In the genomic region with DNA sequence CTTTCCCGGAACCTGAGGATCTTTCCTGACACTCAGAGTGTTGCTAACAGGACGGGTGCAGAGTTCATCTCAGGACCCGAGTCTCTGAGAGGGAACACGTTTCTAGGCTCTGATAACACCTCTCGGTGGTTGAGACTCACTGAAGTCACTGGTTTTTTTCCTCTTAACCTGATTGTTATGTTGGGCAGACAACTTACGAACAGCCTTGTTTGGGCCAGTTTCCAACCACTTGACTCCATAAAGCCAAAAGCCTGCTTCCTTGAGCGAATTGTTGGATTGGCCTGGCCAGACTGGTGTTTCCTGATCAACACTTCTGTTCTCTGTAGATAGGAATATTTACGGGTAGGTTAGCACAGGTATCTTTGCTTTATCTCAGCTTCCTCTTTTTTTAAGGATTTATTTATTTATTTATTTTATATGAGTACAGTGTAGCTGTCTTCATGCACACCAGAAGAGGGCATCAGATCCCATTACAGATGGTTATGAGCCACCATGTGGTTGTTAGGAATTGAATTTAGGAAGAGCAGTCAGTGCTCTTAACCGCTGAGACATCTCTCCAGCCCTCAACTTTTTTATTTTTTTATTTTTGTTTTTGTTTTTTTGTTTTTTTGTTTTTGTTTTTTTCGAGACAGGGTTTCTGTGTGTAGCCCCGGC, we compare ENCODE assay signal across 14 mouse cellular contexts. TPM values are rescaled to one million over a fixed set of nuclear protein-coding genes. Genes with fewer than 3 reads are reported as not detected.
DNase-seq lines count a peak whose midpoint lies in the region; ATAC-seq and TF ChIP-seq lines count a peak whose summit lies in the region.
"Had no signal": no experiment of that assay in that cellular context is flagged by ENCODE, and none has a peak within 500 bp of the region (broad histone marks: within the 10 kb centered on the region; RNA-seq: fewer than 3 reads in every experiment).

No protein-coding gene starts in this region.

- POLR2A ChIA-PET in Patski (lab: Charles Lee): interaction anchor here (1.3 kb wide), 1 partner anchor 16 kb away, joined by 6 read pairs; no protein-coding TSS in a partner anchor

- intact Hi-C loops in heart, postnatal 36 days (cut with DNase I): loop anchor here (1.0 to 5.0 kb wide), 3 partner anchors 20 to 128 kb away; no protein-coding TSS in a partner anchor
- intact Hi-C loops in left cerebral cortex, adult 2 months (cut with DNase I): loop anchor here (5.0 kb wide), 1 partner anchor 133 kb away; no protein-coding TSS in a partner anchor
- intact Hi-C loops in left cerebral cortex, postnatal 36 days (cut with DNase I): no loop called here

- CTCF ChIA-PET in Patski (lab: Charles Lee): interaction anchor here (0.8 to 1.4 kb wide), 2 partner anchors 10 to 18 kb away, joined by 3 to 4 read pairs; no protein-coding TSS in a partner anchor

- peak; percentile 22 for TF ChIP-seq CTCF in left cerebral cortex, adult 2 months (IDR thresholded peaks at IDR 0.05)
- TF ChIP-seq CTCF in Patski (IDR thresholded peaks at IDR 0.05): peak; percentile 60
- peak; percentile 45 for TF ChIP-seq CTCF in liver, postnatal 0 days (IDR thresholded peaks at IDR 0.05; ENCODE audit: low read depth)

- ATAC-seq in Patski: no peak
- ATAC-seq in liver, postnatal 0 days: no peak
- ATAC-seq: hindbrain, embryonic 16.5 days had no signal

- WGBS in liver, postnatal 0 days (ENCODE audit: insufficient replicate concordance): 35% methylated on average over 11 of the region's 11 CpGs

- peak overlapping the region; percentile 19; the same call in 1 of the 2 replicates for H3K9ac ChIP-seq in liver, postnatal 0 days (replicated peaks)
- H3K9ac ChIP-seq: limb, embryonic 12.5 days; stomach, embryonic 15.5 days had no signal

- DNase-seq in heart, adult 11 months: peak; percentile 96
- no peak for DNase-seq in heart, postnatal 36 days
- no peak for DNase-seq in left cerebral cortex, adult 2 months (ENCODE audit: extremely low spot score in 1 of 2, low spot score in 2 of 2)
- DNase-seq in left cerebral cortex, postnatal 36 days (ENCODE audit: low spot score in 2 of 2): no peak
- DNase-seq in Patski (ENCODE audit: low read depth, low spot score): no peak
- no peak for DNase-seq in liver, postnatal 0 days
- DNase-seq in urinary bladder, postnatal 4 days (ENCODE audit: low spot score in 2 of 2): no peak
- no peak for DNase-seq in thymus, postnatal 25 days
- DNase-seq: cerebellum, adult 9-11 months; layer of hippocampus, adult 9-11 months; midbrain, embryonic 14.5 days had no signal

- TF ChIP-seq EP300 in liver, postnatal 0 days (IDR thresholded peaks at IDR 0.05; ENCODE audit: low read depth): peak; percentile 33; the same call in 1 of the 2 replicates

- in situ Hi-C loops in Patski (cut with MboI; ENCODE audit: low pct_unique_long_range_greater_than_20kb): loop anchor here (5.0 kb wide), 1 partner anchor 43 kb away; a partner anchor contains a TSS

- H3K9me3 ChIP-seq in liver, postnatal 0 days (ENCODE audit: low read length): no peaks in the 10 kb centered on the region
- H3K9me3 ChIP-seq: limb, embryonic 12.5 days; stomach, embryonic 15.5 days had no signal

- H3K27ac ChIP-seq in left cerebral cortex, adult 2 months: no peak overlapping the region
- peak overlapping the region; percentile 86 for H3K27ac ChIP-seq in liver, postnatal 0 days (ENCODE audit: low read depth)
- H3K27ac ChIP-seq: limb, embryonic 12.5 days; stomach, embryonic 15.5 days had no signal

- H3K4me3 ChIP-seq in left cerebral cortex, adult 2 months: no peak overlapping the region
- no peak overlapping the region for H3K4me3 ChIP-seq in liver, postnatal 0 days (ENCODE audit: low read depth, low read length)
- H3K4me3 ChIP-seq: limb, embryonic 12.5 days; stomach, embryonic 15.5 days had no signal

- H3K4me2 ChIP-seq in liver, postnatal 0 days (ENCODE audit: low read depth, low read length): peak overlapping the region; percentile 68; the same call in 1 of the 2 replicates

- H3K4me1 ChIP-seq in liver, postnatal 0 days (ENCODE audit: insufficient read depth): peaks cover 43% of the 10 kb centered on the region

- peaks cover 9% of the 10 kb centered on the region for H3K36me3 ChIP-seq in liver, postnatal 0 days (replicated peaks; ENCODE audit: insufficient read depth, low read length)

- H3K27me3 ChIP-seq in Patski: no peaks in the 10 kb centered on the region
- no peaks in the 10 kb centered on the region for H3K27me3 ChIP-seq in liver, postnatal 0 days (ENCODE audit: insufficient read depth, low read length)
- H3K27me3 ChIP-seq: limb, embryonic 12.5 days; stomach, embryonic 15.5 days had no signal

RNA-seq across cellular contexts. Expression of a gene that starts 2.1 kb away (rescaled TPM):
- total RNA-seq in heart, postnatal 36 days (2021): 100 to 1,000 TPM in 1 of 2 experiments, 10 to 100 TPM in 1; 97.0 to 106 TPM
- 100 to 1,000 TPM; 387 to 414 TPM for total RNA-seq in left cerebral cortex, adult 2 months (2021)
- total RNA-seq in left cerebral cortex, postnatal 36 days (2021): 100 to 1,000 TPM; 388 to 420 TPM
- polyA plus RNA-seq in Patski (2021): 255 TPM
- 63.3 and 65.0 TPM in 2 replicates for polyA plus RNA-seq in liver, postnatal 0 days (2015; fragmentation: Nextera tagmentation; extraction: Ambion mirVana)

RNA-seq across cellular contexts. Expression of a gene that starts 11.1 kb away (rescaled TPM):
- under 1 TPM; 0.41 to 0.42 TPM for total RNA-seq in heart, postnatal 36 days (2021)
- total RNA-seq in left cerebral cortex, adult 2 months (2021): 1 to 10 TPM; 1.5 to 2.0 TPM
- total RNA-seq in left cerebral cortex, postnatal 36 days (2021): 1 to 10 TPM in 1 of 2 experiments, under 1 TPM in 1; 0.93 to 1.0 TPM
- 0.33 TPM for polyA plus RNA-seq in Patski (2021)
- 6.1 and 6.9 TPM in 2 replicates for polyA plus RNA-seq in liver, postnatal 0 days (2015; fragmentation: Nextera tagmentation; extraction: Ambion mirVana)

RNA-seq across cellular contexts. Expression of a gene that starts 38.1 kb away (rescaled TPM):
- total RNA-seq in heart, postnatal 36 days (2021): 10 to 100 TPM; 25.2 to 34.2 TPM
- total RNA-seq in left cerebral cortex, adult 2 months (2021): 1 to 10 TPM; 5.2 to 8.0 TPM
- total RNA-seq in left cerebral cortex, postnatal 36 days (2021): 1 to 10 TPM; 7.0 to 9.6 TPM
- polyA plus RNA-seq in Patski (2021): 76.1 TPM
- 5.7 and 7.4 TPM in 2 replicates for polyA plus RNA-seq in liver, postnatal 0 days (2015; fragmentation: Nextera tagmentation; extraction: Ambion mirVana)

RNA-seq across cellular contexts. Expression of a gene that starts 42.1 kb away (rescaled TPM):
- total RNA-seq in heart, postnatal 36 days (2021): 1 to 10 TPM; 7.4 to 7.6 TPM
- 1 to 10 TPM; 7.6 to 9.1 TPM for total RNA-seq in left cerebral cortex, adult 2 months (2021)
- 1 to 10 TPM; 7.2 to 8.4 TPM for total RNA-seq in left cerebral cortex, postnatal 36 days (2021)
- 10.1 TPM for polyA plus RNA-seq in Patski (2021)
- polyA plus RNA-seq in liver, postnatal 0 days (2015; fragmentation: Nextera tagmentation; extraction: Ambion mirVana): 1.1 and 1.2 TPM in 2 replicates

RNA-seq across cellular contexts. Expression of a gene that starts 49.8 kb away (rescaled TPM):
- total RNA-seq in heart, postnatal 36 days (2021): 10 to 100 TPM; 62.9 to 63.4 TPM
- total RNA-seq in left cerebral cortex, adult 2 months (2021): 10 to 100 TPM; 59.4 to 66.8 TPM
- total RNA-seq in left cerebral cortex, postnatal 36 days (2021): 10 to 100 TPM; 58.3 to 62.1 TPM
- polyA plus RNA-seq in Patski (2021): 89.7 TPM
- 43.9 and 44.0 TPM in 2 replicates for polyA plus RNA-seq in liver, postnatal 0 days (2015; fragmentation: Nextera tagmentation; extraction: Ambion mirVana)
